Mouse (Mus musculus): ENCODE data around the gene Sos2.
A peak's percentile ranks its signal among the peaks of the same experiment; 100 is the strongest.

DNA sequence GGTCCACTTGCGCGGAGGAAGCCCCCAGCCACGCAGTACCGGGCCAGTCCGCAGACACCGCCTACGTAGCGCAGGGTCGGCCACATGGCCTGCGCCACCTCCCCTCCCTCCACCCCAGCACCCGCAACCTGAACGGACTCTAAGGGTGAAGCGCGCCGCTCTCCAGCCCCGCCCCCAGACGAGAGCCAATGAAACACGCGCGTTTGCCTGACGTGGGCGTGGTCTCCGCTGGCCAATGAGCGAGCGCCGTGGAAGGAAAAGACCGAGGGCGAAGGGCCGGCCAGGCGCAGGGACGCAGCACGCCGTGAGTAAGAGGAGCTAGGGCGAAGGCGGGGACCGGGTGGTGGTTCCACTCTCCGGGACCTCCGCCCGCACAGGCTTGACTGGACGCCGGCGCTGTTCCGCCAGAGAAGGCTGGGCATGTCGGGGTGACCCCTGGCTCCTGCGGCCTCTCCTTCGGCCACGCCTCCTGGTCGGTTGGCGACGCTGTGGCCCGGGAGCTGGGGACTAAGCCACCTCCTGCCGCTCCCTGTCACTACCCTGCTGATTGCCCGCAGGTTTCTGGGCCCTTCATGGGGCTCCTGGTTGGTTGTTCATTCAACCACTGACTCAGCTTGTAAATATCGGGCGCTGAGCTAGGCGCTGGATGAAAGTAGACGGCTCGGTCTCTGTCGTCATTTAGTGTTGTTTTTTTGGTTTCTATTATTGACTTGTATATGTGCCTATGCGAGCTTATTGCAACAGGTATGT is 43.2 kb upstream of the Sos2 start, which contains the start of the genes L2hgdh and Atp5s:
- TF ChIP-seq CTCF (IDR thresholded peaks at IDR 0.05): no peak
- no peak for TF ChIP-seq EP300 (IDR thresholded peaks at IDR 0.05; ENCODE audit: insufficient read depth, low read depth, low read length)
- TF ChIP-seq POLR2A (IDR thresholded peaks at IDR 0.05; ENCODE audit: insufficient read depth, low read depth, low read length): peak; percentile 93
